Mouse (Mus musculus) CH12.LX (cell line): ENCODE data around the gene AB124611. TPM values are rescaled to one million over a fixed set of nuclear protein-coding genes. Genes with fewer than 3 reads are reported as not detected.

Experiments used
- DNase-seq: peaks from one replicate; pipeline ENCODE4 v3.0.0-alpha.2; 2013; ENCODE audit errors: extremely low read depth
- H3K27ac ChIP-seq: 2 replicates; pipeline ENCODE4 v1.5.1; 2012; ENCODE audit warnings: low read depth, mild to moderate bottlenecking, control low read depth, moderate library complexity; ENCODE audit not compliant: insufficient read depth
- H3K27me3 ChIP-seq: replicated peaks from 2 replicates; pipeline ENCODE3; 2012; ENCODE audit warnings: inconsistent platforms
- H3K36me3 ChIP-seq, 2 experiments: replicated peaks in 1 of 2; 2 replicates each; pipeline versions ENCODE3 to v1.6.1; 2012; ENCODE audit warnings: inconsistent platforms in 1 of 2, low read length in 1 of 2, mild to moderate bottlenecking in 1 of 2, mixed read lengths in 1 of 2, moderate library complexity in 1 of 2; ENCODE audit not compliant: control insufficient read depth in 1 of 2, insufficient read depth in 1 of 2
- H3K4me1 ChIP-seq, 2 experiments: 2 replicates each; pipeline ENCODE4 v1.6.1; 2012; ENCODE audit warnings: inconsistent platforms in 1 of 2, moderate library complexity in 1 of 2; ENCODE audit not compliant: insufficient read depth in 2 of 2, control insufficient read depth in 1 of 2
- H3K4me2 ChIP-seq: 2 replicates; pipeline ENCODE4 v1.6.1; 2012; ENCODE audit warnings: low read depth, mild to moderate bottlenecking, control low read depth; ENCODE audit not compliant: poor library complexity, insufficient read depth, severe bottlenecking
- H3K4me3 ChIP-seq, 3 experiments: fragments of 150-350 bp in 1 of 3; sonication (generic) in 1 of 3; replicated peaks in 1 of 3; 2 replicates each; pipeline versions ENCODE3 to v1.5.1; 2011 to 2012; ENCODE audit warnings: low read depth in 2 of 3, low read length in 2 of 3, mild to moderate bottlenecking in 2 of 3, moderate library complexity in 2 of 3, control low read depth in 1 of 3, improper control_type of control experiment in 1 of 3, inconsistent platforms in 1 of 3, mixed read lengths in 1 of 3; ENCODE audit not compliant: poor library complexity in 1 of 3
- H3K79me2 ChIP-seq: replicated peaks from 2 replicates; pipeline ENCODE4 v1.6.1; 2012; ENCODE audit warnings: mild to moderate bottlenecking, moderate library complexity; ENCODE audit not compliant: control insufficient read depth, poor library complexity, insufficient read depth, severe bottlenecking; ENCODE audit errors: extremely low read depth
- H3K9ac ChIP-seq: 2 replicates; pipeline ENCODE4 v1.6.1; 2012; ENCODE audit warnings: low read depth, mild to moderate bottlenecking, control low read depth, moderate library complexity; ENCODE audit not compliant: insufficient read depth
- H3K9me3 ChIP-seq: replicated peaks from 2 replicates; pipeline ENCODE3; 2012; ENCODE audit warnings: low read length, inconsistent platforms, mixed read lengths
- E2F4 ChIP-seq: IDR thresholded peaks from 2 replicates; pipeline ENCODE4 v1.6.1; 2011; ENCODE audit warnings: low read depth, low read length, improper control_type of control experiment; ENCODE audit not compliant: insufficient replicate concordance
- ELF1 ChIP-seq: IDR thresholded peaks from 2 replicates; pipeline ENCODE4 v1.6.1; 2014; ENCODE audit warnings: low read depth, mild to moderate bottlenecking, inconsistent platforms, low read length, improper control_type of control experiment
- ETS1 ChIP-seq: conservative IDR thresholded peaks from 2 replicates; pipeline ENCODE4 v1.6.1; 2012; ENCODE audit warnings: low read depth, mild to moderate bottlenecking, inconsistent platforms, low read length, improper control_type of control experiment, moderate library complexity
- IRF4 ChIP-seq: IDR thresholded peaks from 2 replicates; pipeline ENCODE4 v1.6.1; 2014; ENCODE audit warnings: low read depth, mild to moderate bottlenecking, inconsistent platforms, low read length, improper control_type of control experiment
- JUN ChIP-seq: IDR thresholded peaks from 2 replicates; pipeline ENCODE4 v1.6.1; 2011; ENCODE audit warnings: low read depth, mild to moderate bottlenecking, low read length, improper control_type of control experiment, moderate library complexity; ENCODE audit not compliant: insufficient read depth
- KAT2A ChIP-seq: IDR thresholded peaks from 2 replicates; pipeline ENCODE4 v1.6.1; 2012; ENCODE audit warnings: low read length, improper control_type of control experiment, inconsistent platforms; ENCODE audit not compliant: insufficient replicate concordance
- MAFK ChIP-seq: IDR thresholded peaks from 2 replicates; pipeline ENCODE4 v1.6.1; 2011; ENCODE audit warnings: low read length, improper control_type of control experiment; ENCODE audit not compliant: insufficient replicate concordance
- MAZ ChIP-seq: IDR thresholded peaks from 2 replicates; pipeline ENCODE4 v1.6.1; 2012; ENCODE audit warnings: low read depth, mild to moderate bottlenecking, inconsistent platforms, low read length, improper control_type of control experiment, moderate library complexity
- MEF2A ChIP-seq: IDR thresholded peaks from 2 replicates; pipeline ENCODE4 v1.6.1; 2014; ENCODE audit warnings: low read depth, mild to moderate bottlenecking, inconsistent platforms, low read length, improper control_type of control experiment, borderline replicate concordance
- MXI1 ChIP-seq: IDR thresholded peaks from 2 replicates; pipeline ENCODE4 v1.6.1; 2011; ENCODE audit warnings: mild to moderate bottlenecking, low read depth, low read length, improper control_type of control experiment
- MYC ChIP-seq: IDR thresholded peaks from 2 replicates; pipeline ENCODE4 v1.6.1; 2011; ENCODE audit warnings: low read depth, mild to moderate bottlenecking, improper control_type of control experiment, low read length
- PAX5 ChIP-seq: IDR thresholded peaks from 2 replicates; pipeline ENCODE4 v1.6.1; 2012; ENCODE audit warnings: low read length, inconsistent platforms, mixed read lengths
- RAD21 ChIP-seq: IDR thresholded peaks from 2 replicates; pipeline ENCODE4 v1.6.1; 2011; ENCODE audit warnings: low read depth, mild to moderate bottlenecking, low read length, improper control_type of control experiment, moderate library complexity
- SIN3A ChIP-seq: IDR thresholded peaks from 2 replicates; pipeline ENCODE4 v1.6.1; 2012; ENCODE audit warnings: low read length, improper control_type of control experiment, inconsistent platforms
- TBP ChIP-seq: conservative IDR thresholded peaks from 2 replicates; pipeline ENCODE4 v1.6.1; 2011; ENCODE audit warnings: low read depth, low read length, improper control_type of control experiment
- TCF12 ChIP-seq: IDR thresholded peaks from 2 replicates; pipeline ENCODE4 v1.6.1; 2014; ENCODE audit warnings: low read depth, mild to moderate bottlenecking, inconsistent platforms, low read length, improper control_type of control experiment
- UBTF ChIP-seq: IDR thresholded peaks from 2 replicates; pipeline ENCODE4 v1.6.1; 2012; ENCODE audit warnings: low read depth, mild to moderate bottlenecking, inconsistent platforms, low read length, improper control_type of control experiment, moderate library complexity
- USF2 ChIP-seq: conservative IDR thresholded peaks from 2 replicates; pipeline ENCODE4 v1.6.1; 2011; ENCODE audit warnings: low read depth, low read length, improper control_type of control experiment
- ZC3H11A ChIP-seq: IDR thresholded peaks from 2 replicates; pipeline ENCODE4 v1.6.1; 2012; ENCODE audit warnings: low read depth, mild to moderate bottlenecking, inconsistent platforms, low read length, improper control_type of control experiment
- ZMIZ1 ChIP-seq: IDR thresholded peaks from 2 replicates; pipeline ENCODE4 v1.6.1; 2012; ENCODE audit warnings: low read depth, mild to moderate bottlenecking, inconsistent platforms, low read length, improper control_type of control experiment
- ZNF384 ChIP-seq: IDR thresholded peaks from 2 replicates; pipeline ENCODE4 v1.6.1; 2012; ENCODE audit warnings: low read depth, low read length, improper control_type of control experiment, inconsistent platforms
- dilution Hi-C: fragments of 300-500 bp; cut with MboI; formaldehyde crosslinking; loops from 2 replicates; pipeline ENCODE4 v1.14.3; 2020; ENCODE audit warnings: low sequenced_read_pairs; ENCODE audit not compliant: extremely low pct_unique_long_range_greater_than_20kb, extremely low pct_ligation_motif_present
- in situ Hi-C: fragments of 300-500 bp; cut with MboI; formaldehyde crosslinking; loops from 3 replicates; pipeline ENCODE4 v1.14.3; 2019; ENCODE audit warnings: low sequenced_read_pairs, low pct_ligation_motif_present, low pct_unique_long_range_greater_than_20kb, mixed read lengths
- polyA plus RNA-seq: library from polyadenylated mRNA; unstranded; fragments of >175 nt; gene quantifications from 2 replicates; pipeline ENCODE4 v1.2.1, GENCODE M21; 2012; ENCODE audit warnings: low read depth; ENCODE audit not compliant: insufficient read length
- total RNA-seq, 2 experiments: library from RNA; depleted of rRNA; stranded (reverse); fragments of 300-350 nt in 1 of 2; fragments of >200 nt in 1 of 2; gene quantifications; 2 replicates each; pipeline ENCODE4 v1.2.3; 2012 to 2014

Gene AB124611
- total and polyA plus RNA-seq, 3 experiments = 0.89 to 2.1 (median 1.5) TPM

DNA sequence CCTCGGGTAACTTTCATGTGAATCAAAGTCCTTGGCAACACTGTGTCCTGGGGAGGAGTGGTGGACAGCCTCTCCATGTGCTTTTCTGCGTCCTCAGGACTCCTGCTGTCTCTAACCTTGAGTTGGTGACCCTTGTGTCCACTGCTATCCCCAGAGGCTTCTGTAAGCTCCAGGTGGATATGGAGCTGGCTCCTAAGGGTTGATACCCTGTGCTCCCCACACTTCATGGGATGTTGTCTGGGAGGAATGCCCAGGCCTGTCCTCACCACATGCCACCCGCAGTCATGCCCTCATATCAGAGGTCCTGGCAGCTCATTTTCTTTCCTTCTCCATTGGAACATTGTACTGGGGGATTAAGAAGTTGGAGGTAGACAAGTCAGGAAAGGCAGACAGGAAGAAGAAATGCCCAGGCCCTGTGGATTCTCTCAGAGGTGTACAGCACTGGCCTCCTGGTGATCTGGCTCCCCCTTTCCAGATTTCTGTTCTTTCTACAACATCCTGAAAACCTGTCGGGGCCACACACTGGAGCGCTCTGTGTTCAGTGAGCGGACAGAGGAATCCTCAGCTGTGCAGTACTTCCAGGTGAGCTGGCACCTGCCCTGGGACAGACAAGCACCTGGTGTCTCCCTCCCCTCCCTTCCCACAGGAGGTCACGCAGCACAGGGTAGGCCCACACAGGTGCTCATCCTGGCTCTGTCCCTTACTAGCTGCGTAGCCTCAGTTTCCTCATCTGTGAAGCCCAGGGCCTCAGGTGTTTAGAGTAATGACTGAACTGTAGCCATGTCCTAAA, 48.2 kb downstream of the AB124611 start:
- no peak overlapping the region for H3K9ac ChIP-seq
- no peak for DNase-seq
- in situ Hi-C loops = no loop called here
- dilution Hi-C loops = no loop called here
- TF ChIP-seq ZMIZ1 = no peak
- H3K4me2 ChIP-seq = no peak overlapping the region
- peaks cover 65 to 92% of the 10 kb centered on the region in 2 experiments for H3K36me3 ChIP-seq
- H3K4me3 ChIP-seq = no peak overlapping the region
- H3K9me3 ChIP-seq = no peaks in the 10 kb centered on the region
- no peak overlapping the region for H3K27ac ChIP-seq
- H3K27me3 ChIP-seq = no peaks in the 10 kb centered on the region
- H3K4me1 ChIP-seq = no peaks in the 10 kb centered on the region
- no peaks in the 10 kb centered on the region for H3K79me2 ChIP-seq

DNA sequence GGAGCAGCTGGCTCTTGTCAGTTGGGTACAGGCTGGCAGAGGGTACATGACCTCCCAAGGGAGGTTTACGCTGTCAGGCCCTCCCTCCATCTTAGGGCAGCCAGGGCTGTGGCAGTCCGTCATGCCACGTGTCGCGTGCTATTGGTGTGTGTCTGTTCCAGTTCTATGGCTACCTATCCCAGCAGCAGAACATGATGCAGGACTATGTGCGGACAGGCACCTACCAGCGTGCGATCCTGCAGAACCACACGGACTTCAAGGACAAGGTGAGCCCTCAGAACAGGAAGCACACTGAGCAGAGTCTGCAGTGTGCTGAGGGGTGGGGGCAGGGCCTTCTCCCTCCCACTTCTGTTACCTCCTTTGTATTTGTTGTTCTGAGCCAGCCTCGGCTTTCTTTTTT, 49.3 kb downstream of the AB124611 start:
- Histone ChIP-seq H3K4me1 (no peaks in the 10 kb centered on the region), H3K9ac (no peak overlapping the region), H3K27me3 (no peaks in the 10 kb centered on the region), H3K36me3 (peaks cover 66 to 94% of the 10 kb centered on the region in 2 experiments), H3K4me2 (no peak overlapping the region), H3K27ac (no peak overlapping the region), H3K79me2 (no peaks in the 10 kb centered on the region), H3K4me3 (no peak overlapping the region), H3K9me3 (no peaks in the 10 kb centered on the region)
- dilution Hi-C loops (no loop called here), in situ Hi-C loops (no loop called here)
- no peak for DNase-seq
- TF ChIP-seq E2F4 = no peak
- no peak for TF ChIP-seq SIN3A
- TF ChIP-seq MEF2A = no peak
- TF ChIP-seq MXI1 = no peak
- TF ChIP-seq KAT2A = no peak
- TF ChIP-seq ZC3H11A = no peak
- no peak for TF ChIP-seq MYC
- TF ChIP-seq ELF1 = no peak
- TF ChIP-seq ZNF384 = no peak
- TF ChIP-seq IRF4 = no peak
- TF ChIP-seq TCF12 = no peak
- no peak for TF ChIP-seq JUN
- TF ChIP-seq RAD21 = no peak
- no peak for TF ChIP-seq MAZ
- TF ChIP-seq UBTF = no peak
- TF ChIP-seq MAFK = no peak
- no peak for TF ChIP-seq PAX5
- no peak for TF ChIP-seq USF2
- no peak for TF ChIP-seq TBP
- no peak for TF ChIP-seq ETS1
